Mouse (Mus musculus) hindbrain, postnatal 0 days (tissue): ENCODE results near the gene Tecr. TPM values are rescaled to one million over a fixed set of nuclear protein-coding genes. Genes with fewer than 3 reads are reported as not detected.

Experiments used
- ATAC-seq: fragments of 200-750 bp; cut with Nextera tagmentation; 2 replicates; pipeline ENCODE4 v1.8.0; 2017; ENCODE audit warnings: mild to moderate bottlenecking, moderate TSS enrichment, moderate library complexity
- DNase-seq: peaks from one replicate; pipeline ENCODE4 v3.0.0-alpha.2; 2015; ENCODE audit warnings: low spot score
- H3K27ac ChIP-seq: fragments of 300-500 bp; sonication (generic); 2 replicates; pipeline ENCODE4 v1.5.1; 2014; ENCODE audit warnings: mild to moderate bottlenecking
- H3K27me3 ChIP-seq: fragments of 300-500 bp; sonication (generic); 2 replicates; pipeline ENCODE4 v1.6.1; 2014; ENCODE audit warnings: low read length, mixed read lengths; ENCODE audit not compliant: insufficient read depth
- H3K36me3 ChIP-seq: fragments of 300-500 bp; sonication (generic); 2 replicates; pipeline ENCODE4 v1.6.1; 2014; ENCODE audit warnings: low read length, mixed read lengths; ENCODE audit not compliant: insufficient read depth
- H3K4me1 ChIP-seq: fragments of 300-500 bp; sonication (generic); 2 replicates; pipeline ENCODE4 v1.6.1; 2014; ENCODE audit warnings: antibody characterized with exemption, low read length, mixed read lengths; ENCODE audit not compliant: insufficient read depth
- H3K4me2 ChIP-seq: fragments of 300-500 bp; sonication (generic); 2 replicates; pipeline ENCODE4 v1.6.1; 2014; ENCODE audit warnings: low read depth, mild to moderate bottlenecking, low read length, moderate library complexity, mixed read lengths
- H3K4me3 ChIP-seq: fragments of 300-500 bp; sonication (generic); 2 replicates; pipeline ENCODE4 v1.5.1; 2014; ENCODE audit warnings: low read length
- H3K9ac ChIP-seq: fragments of 300-500 bp; sonication (generic); replicated peaks from 2 replicates; pipeline ENCODE4 v1.6.1; 2014; ENCODE audit warnings: mild to moderate bottlenecking, low read length, moderate library complexity, mixed read lengths
- H3K9me3 ChIP-seq: fragments of 300-500 bp; sonication (generic); 2 replicates; pipeline ENCODE4 v1.6.1; 2016; ENCODE audit warnings: low read length, mixed read lengths
- CTCF ChIP-seq: IDR thresholded peaks from 2 replicates; pipeline ENCODE4 v1.5.1; 2016; ENCODE audit warnings: antibody characterized with exemption, control low read depth, low read depth
- WGBS: fragments of 180-500 bp; shearing (Covaris S2); extraction: QIAGEN DNeasy Blood & Tissue Kit; methylation state at CpG from one replicate; pipeline ENCODE4 v1.1.7; 2014; 5-methylcytosine and 5-hydroxymethylcytosine counted together
- polyA plus RNA-seq: library from polyadenylated mRNA; unstranded; fragments of >200 nt; fragmentation: Nextera tagmentation; extraction: Ambion mirVana; gene quantifications from 2 replicates; pipeline ENCODE4 v1.2.1, GENCODE M21; 2015
- total RNA-seq: library from RNA; depleted of rRNA; stranded (reverse); fragments of >200 nt; gene quantifications from 2 replicates; pipeline ENCODE4 v1.2.3, GENCODE M21; 2014

The Tecr gene
- total and polyA plus RNA-seq, 2 experiments from 2014 or later: 1,409 to 1,625 TPM

- H3K9ac ChIP-seq: no peak overlapping the region
- H3K4me3 ChIP-seq: no peak overlapping the region
- H3K4me1 ChIP-seq: peaks cover 9% of the 10 kb centered on the region
- ATAC-seq (no peak), DNase-seq (no peak)
- no peak for TF ChIP-seq CTCF
- H3K4me2 ChIP-seq: no peak overlapping the region
- no peaks in the 10 kb centered on the region for H3K27me3 ChIP-seq
- H3K9me3 ChIP-seq: no peaks in the 10 kb centered on the region
- no peaks in the 10 kb centered on the region; the same call in 1 of the 2 replicates for H3K36me3 ChIP-seq
- WGBS: 63% methylated on average over 3 of the region's 3 CpGs
- H3K27ac ChIP-seq: no peak overlapping the region
Measured at GRCm38 (mm10) chr8:83585333-83585732, 22.4 kb downstream of the Tecr start.

DNA sequence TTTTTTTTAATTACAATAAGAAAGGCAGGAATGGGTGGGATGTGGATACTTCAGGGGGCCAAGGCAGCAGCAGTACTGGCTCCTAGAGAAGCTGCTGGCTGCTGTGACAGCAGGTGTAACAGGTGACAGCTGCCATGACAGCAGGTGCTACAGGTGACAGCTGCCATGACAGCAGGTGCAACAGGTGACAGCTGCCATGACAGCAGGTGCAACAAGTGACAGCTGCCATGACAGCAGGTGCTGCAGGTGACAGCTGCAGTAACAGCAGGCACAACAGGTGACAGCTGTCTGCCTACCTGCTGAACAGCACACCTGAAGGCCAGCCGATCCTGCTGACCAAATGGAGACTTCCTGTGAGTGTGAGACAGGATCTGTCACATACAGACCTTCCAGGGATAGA lies 23.0 kb downstream of the Tecr start:
- 75% methylated on average over 1 of the region's 1 CpGs for WGBS
- H3K9me3 ChIP-seq: no peaks in the 10 kb centered on the region
- no peak overlapping the region for H3K4me2 ChIP-seq
- H3K4me1 ChIP-seq: peaks cover 6% of the 10 kb centered on the region; the same call in 1 of the 2 replicates
- ATAC-seq (no peak), DNase-seq (no peak)
- no peak overlapping the region for H3K9ac ChIP-seq
- no peak for TF ChIP-seq CTCF
- H3K4me3 ChIP-seq: no peak overlapping the region
- H3K27me3 ChIP-seq: no peaks in the 10 kb centered on the region
- no peaks in the 10 kb centered on the region; the same call in 1 of the 2 replicates for H3K36me3 ChIP-seq
- no peak overlapping the region for H3K27ac ChIP-seq

DNA sequence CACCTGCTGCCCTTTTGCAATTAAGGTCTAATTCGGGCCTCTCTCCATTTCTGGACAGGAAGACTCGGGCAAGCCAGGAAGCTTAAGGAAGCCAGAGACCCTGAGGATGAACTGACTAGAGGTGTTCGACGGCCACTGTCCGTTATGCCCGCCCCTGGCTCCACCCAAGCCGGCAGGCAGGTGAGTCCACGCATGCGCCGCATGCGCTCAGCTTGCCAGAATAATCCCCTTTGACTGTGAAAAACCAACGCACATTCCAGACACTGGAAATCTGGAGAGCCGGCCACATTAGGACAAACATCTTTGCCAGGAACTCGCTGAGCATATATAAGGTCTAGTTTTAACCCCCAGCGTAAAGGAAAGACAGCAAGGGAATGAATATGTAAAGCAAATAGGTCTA lies 24.5 kb downstream of the Tecr start:
- Histone ChIP-seq H3K36me3 (no peaks in the 10 kb centered on the region; the same call in 1 of the 2 replicates), H3K4me1 (peaks cover 14% of the 10 kb centered on the region; the same call in 1 of the 2 replicates)
- 86% methylated on average over 15 of the region's 15 CpGs for WGBS

DNA sequence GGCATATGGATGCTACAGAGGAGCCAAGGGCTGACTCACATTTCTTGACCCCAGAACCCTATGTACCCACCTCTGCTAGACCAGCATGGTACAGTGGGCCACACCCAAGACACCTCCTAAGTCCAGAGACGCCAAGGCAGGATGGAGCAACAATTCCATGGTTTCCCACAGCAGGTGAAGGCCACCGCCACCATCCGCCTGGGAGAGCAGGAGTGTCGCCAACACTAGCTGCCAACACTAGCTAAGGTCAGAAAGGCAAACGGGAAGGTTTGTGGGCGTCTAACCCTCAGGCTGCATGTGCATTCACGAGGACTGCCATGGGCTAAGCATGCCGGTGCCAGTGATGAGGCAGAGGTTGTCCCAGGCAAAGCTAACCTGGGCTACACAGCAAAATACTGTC lies 25.5 kb downstream of the Tecr start:
- H3K27me3 ChIP-seq: no peaks in the 10 kb centered on the region
- no peak overlapping the region for H3K9ac ChIP-seq
- H3K4me1 ChIP-seq: peaks cover 12% of the 10 kb centered on the region
- no peak overlapping the region for H3K4me3 ChIP-seq
- ATAC-seq (no peak), DNase-seq (no peak)
- H3K27ac ChIP-seq: no peak overlapping the region
- TF ChIP-seq CTCF: no peak
- WGBS: 78% methylated on average over 8 of the region's 8 CpGs
- H3K9me3 ChIP-seq: no peaks in the 10 kb centered on the region
- H3K36me3 ChIP-seq: no peaks in the 10 kb centered on the region; the same call in 1 of the 2 replicates
- no peak overlapping the region for H3K4me2 ChIP-seq

More for the DNA sequence above, 24.5 kb downstream of the Tecr start:
- no peak overlapping the region for H3K4me2 ChIP-seq
- ATAC-seq (no peak), DNase-seq (no peak)
- no peaks in the 10 kb centered on the region for H3K27me3 ChIP-seq
- H3K9ac ChIP-seq: no peak overlapping the region; the same call in 1 of the 2 replicates
- no peak overlapping the region for H3K4me3 ChIP-seq
- no peaks in the 10 kb centered on the region for H3K9me3 ChIP-seq
- TF ChIP-seq CTCF: no peak
- H3K27ac ChIP-seq: no peak overlapping the region

- peaks cover 20% of the 10 kb centered on the region for H3K4me1 ChIP-seq
Measured at GRCm38 (mm10) chr8:83580826-83581225, 26.9 kb downstream of the Tecr start.

DNA sequence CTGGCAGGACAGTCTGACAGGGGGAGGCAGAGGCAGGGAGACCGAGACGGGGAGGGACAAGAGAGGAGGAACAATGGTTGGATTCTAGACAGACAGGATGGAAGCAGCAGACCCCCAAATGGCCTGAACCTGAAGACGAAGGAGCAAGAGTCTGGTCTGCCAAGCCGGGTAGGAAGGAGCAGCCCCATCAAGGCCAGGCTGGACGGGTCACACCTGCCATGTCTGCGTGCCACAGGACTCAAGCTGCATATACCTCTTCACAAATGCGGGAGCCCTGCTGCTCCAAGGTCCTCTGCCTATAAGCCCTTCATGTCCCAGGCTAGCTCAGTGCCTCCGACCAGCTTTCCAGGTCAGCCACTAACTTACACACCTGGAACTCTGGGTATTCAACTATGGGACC lies 28.1 kb downstream of the Tecr start:
- no peak for DNase-seq
- TF ChIP-seq CTCF: no peak
- no peaks in the 10 kb centered on the region for H3K9me3 ChIP-seq
- peak overlapping the region; percentile 30; the same call in 1 of the 2 replicates for H3K9ac ChIP-seq
- H3K36me3 ChIP-seq: no peaks in the 10 kb centered on the region; the same call in 1 of the 2 replicates
- H3K27ac ChIP-seq: no peak overlapping the region
- 86% methylated on average over 8 of the region's 8 CpGs for WGBS
- H3K4me3 ChIP-seq: no peak overlapping the region
- no peak for ATAC-seq
- H3K27me3 ChIP-seq: no peaks in the 10 kb centered on the region
- H3K4me2 ChIP-seq: no peak overlapping the region
- H3K4me1 ChIP-seq: peaks cover 23% of the 10 kb centered on the region

More at GRCm38 (mm10) chr8:83580826-83581225, 26.9 kb downstream of the Tecr start:
- ATAC-seq (no peak), DNase-seq (no peak)
- 86% methylated on average over 8 of the region's 8 CpGs for WGBS
- H3K9me3 ChIP-seq: no peaks in the 10 kb centered on the region
- H3K27me3 ChIP-seq: no peaks in the 10 kb centered on the region
- no peak overlapping the region for H3K4me2 ChIP-seq
- no peak overlapping the region for H3K9ac ChIP-seq
- H3K27ac ChIP-seq: no peak overlapping the region
- no peaks in the 10 kb centered on the region; the same call in 1 of the 2 replicates for H3K36me3 ChIP-seq
- H3K4me3 ChIP-seq: no peak overlapping the region
- TF ChIP-seq CTCF: no peak
